Mouse (Mus musculus) kidney, postnatal 4 days (tissue): ENCODE measurements around the gene Gm10837.

Experiments
- DNase-seq, 2 experiments: peaks; one replicate each; pipeline ENCODE4 v3.0.0; 2021; ENCODE audit warnings: mixed read lengths in 2 of 2

Gm10837 gene

GRCm38 (mm10) chr14:122464763-122465741 lies 25.3 kb upstream of the Gm10837 start, which contains the start of gene Zic5:
Zic5 (minus strand) TSS chr14:122465677.
- DNase-seq: peak in 1 of 2 experiments; percentile 38

- no peak for DNase-seq
Measured at GRCm38 (mm10) chr14:122465931-122466490, 24.4 kb upstream of the Gm10837 start.

DNA sequence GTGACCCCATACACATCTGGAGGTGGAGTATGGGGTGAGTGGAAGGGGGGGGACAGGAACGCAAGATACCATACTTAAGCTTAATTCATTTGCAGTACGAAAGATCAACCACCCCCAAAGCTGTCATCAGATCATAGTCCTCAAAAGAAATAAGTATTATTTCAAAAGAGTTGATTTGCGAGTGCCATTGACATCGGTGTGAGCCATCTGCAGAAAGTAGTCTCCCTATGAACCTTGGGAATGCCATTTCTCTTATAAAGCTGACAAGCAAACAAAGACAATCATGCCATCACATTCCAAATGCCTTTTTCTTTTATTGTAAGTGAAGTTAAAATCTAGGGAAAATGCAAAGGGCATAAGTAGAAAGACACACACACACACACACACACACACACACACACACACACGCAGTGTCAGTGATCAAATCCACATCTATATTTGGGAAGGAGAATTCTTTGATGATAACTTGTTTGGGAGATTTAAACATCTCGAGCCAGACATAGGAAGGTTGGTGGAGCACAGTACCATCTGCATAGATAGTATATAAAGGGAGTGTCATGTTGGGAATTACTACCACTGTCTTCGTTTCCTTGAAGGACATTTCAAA lies 23.5 kb upstream of the Gm10837 start:
- no peak for DNase-seq

- peak in 1 of 2 experiments; percentile 10 for DNase-seq
Measured at GRCm38 (mm10) chr14:122467926-122468841, 22.2 kb upstream of the Gm10837 start.

DNA sequence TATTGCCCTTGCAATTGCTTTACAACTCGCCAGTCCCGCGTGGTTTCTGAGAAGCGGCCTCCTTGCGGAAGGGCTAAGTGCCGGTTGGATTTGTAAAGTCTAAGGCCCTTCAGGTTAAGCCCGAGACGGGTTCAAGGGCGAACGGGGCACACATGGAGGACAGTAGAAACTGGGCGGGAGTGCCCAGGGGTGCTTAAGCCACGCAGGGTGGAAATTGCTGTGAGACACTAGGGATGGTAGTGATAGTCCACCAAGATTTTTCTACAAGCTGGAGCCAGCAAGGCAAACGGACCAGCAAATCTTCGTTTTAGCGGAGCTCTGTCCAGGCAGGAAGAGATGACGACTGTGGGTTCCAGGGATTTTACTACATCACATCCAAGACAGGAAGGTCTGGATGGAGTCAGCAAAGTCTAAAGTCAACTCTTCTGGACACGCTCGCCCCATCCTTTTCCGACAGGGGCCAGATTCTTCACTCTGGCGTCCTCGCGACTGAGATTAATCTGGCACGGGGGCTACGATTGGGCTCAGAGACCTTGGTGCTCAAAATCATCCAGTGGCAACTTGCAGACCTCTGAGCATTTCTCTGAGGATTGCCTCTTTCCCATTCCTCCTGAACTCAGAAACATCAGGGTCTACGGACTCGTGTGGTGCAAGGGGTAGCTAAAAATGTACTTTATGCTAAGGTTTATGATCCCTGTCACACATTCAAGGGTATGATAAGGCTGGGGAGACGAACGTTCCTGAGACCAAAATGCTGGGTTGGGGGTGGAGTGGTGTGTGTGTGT lies 21.2 kb upstream of the Gm10837 start:
- DNase-seq: peak; percentile 20 to 42

DNA sequence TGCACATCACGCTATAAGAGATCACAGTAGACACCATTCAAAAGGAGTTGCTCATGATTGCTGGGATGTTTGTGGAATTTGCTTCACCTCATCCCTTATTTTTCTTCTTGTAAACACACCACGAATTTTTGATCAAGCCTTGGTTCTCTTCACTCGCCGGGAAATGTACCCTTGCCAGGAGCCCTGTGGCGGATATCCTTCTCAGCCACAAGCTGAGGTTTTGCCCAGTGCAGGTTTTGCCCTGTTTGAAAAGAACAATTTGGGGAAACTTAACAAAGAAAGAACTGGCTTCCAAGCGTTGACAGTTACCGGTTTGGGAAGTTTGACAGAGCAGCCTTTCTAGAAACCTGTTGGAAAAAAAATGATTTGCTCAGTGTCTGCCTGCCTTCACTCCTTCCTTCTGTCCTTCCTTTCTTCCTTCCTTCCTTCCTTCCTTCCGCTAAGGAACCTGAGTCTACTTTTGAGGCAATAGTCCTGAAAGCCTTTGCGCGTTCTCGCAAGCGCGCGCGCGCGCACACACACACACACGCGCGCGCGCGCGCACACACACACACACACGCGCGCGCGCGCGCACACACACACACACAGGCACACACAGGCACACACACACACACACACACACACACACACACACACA lies 18.8 kb upstream of the Gm10837 start:
- no peak for DNase-seq

- DNase-seq: peak in 1 of 2 experiments; percentile 15
Measured at GRCm38 (mm10) chr14:122472161-122472560, 18.2 kb upstream of the Gm10837 start.

DNA sequence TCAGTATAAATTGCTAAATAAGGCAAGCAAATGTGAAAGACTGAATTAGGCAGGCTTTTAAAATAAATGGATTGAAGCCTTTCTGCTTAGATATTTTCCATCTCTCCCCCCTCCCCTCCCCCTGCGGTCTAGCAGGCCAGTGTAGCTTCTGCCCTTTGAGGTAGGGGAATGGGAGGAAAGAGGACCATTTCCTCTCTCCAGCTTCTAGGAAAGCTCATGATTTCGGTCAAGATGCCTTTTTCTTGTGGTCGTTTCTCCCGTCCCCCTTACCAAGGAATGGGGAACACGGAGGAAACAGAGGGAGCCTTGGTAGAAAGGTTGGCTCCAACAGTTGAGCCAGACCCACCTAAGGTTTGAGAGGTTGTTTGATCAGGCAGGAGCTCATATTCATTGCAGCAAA lies 17.7 kb upstream of the Gm10837 start:
- DNase-seq: no peak

GRCm38 (mm10) chr14:122473211-122473751 lies 17.1 kb upstream of the Gm10837 start:
- peak in 1 of 2 experiments; percentile 2 for DNase-seq

DNA sequence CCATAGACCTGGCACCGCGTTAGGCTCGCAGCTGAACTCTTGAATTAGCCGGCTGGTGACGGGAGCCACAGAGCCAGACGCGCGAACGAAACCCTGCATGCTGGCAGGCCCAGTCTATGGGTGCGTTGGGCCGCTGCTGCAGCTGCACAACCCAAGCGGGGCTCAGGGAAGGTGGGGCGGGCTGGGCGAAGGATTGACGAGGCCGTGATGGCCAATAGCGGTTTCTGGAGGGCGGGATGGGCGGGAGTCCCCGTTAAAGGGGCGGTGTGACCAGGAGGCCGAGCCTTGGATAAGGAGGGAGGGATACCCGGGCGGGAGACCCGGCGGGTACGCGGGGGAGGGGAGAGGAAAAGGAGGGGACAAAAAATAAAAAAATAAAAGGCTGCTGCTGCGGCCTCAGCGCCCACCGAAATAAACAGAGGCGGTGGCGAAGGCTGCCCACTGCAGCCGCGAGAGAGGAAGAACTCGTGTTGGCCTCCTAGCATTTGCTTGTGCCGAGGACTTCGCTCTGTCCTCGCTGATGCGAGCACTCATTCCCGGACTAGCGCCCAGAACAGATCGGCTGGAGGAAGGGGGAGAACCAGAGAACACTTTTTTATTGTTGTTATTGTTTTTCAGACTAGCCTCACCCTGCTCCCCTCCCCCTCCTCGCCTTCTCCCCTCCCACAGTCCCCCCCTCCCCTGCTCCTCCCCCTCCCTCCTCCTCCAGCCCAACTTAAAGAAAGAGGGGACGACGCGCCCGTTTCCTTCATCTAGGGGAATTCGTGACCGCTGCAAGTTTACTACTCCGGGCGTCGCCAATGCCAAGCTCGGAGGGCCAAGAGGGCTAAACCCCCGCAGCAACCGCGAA lies 16.1 kb upstream of the Gm10837 start:
- DNase-seq: peak; percentile 31 to 56

- peak; percentile 39 to 62 for DNase-seq
Measured at GRCm38 (mm10) chr14:122474891-122475556, 15.4 kb upstream of the Gm10837 start, which contains the start of gene Zic2. Zic2 (plus strand) TSS chr14:122475435.

DNA sequence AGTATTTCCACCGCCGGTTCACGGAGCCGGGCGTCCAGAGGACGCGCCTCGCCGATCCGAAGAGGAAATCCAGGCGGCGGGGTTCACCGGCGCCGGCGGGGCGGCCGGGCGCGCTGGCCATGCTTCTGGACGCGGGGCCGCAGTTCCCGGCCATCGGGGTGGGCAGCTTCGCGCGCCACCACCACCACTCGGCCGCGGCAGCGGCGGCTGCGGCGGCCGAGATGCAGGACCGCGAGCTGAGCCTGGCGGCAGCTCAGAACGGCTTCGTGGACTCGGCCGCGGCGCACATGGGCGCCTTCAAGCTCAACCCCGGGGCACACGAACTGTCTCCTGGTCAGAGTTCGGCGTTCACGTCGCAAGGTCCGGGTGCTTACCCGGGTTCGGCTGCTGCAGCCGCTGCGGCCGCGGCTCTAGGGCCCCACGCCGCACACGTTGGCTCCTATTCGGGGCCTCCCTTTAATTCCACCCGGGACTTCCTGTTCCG lies 14.8 kb upstream of the Gm10837 start:
- peak; percentile 44 to 57 for DNase-seq

DNA sequence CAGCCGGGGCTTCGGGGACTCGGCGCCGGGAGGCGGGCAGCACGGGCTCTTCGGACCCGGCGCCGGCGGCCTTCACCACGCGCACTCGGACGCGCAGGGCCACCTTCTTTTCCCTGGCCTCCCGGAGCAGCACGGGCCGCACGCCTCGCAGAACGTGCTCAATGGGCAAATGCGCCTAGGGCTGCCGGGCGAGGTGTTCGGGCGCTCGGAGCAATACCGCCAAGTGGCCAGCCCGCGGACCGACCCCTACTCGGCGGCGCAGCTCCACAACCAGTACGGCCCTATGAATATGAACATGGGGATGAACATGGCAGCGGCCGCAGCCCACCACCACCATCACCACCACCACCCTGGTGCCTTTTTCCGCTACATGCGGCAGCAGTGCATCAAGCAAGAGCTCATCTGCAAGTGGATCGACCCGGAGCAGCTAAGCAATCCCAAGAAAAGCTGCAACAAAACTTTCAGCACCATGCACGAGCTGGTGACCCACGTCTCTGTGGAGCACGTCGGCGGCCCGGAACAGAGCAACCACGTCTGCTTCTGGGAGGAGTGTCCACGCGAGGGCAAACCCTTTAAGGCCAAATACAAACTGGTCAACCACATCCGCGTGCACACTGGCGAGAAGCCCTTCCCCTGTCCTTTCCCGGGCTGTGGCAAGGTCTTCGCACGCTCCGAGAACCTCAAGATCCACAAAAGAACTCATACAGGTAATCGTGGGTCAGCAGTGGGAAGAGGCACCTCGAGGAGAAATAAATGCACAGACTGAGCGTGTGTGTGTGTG lies 14.2 kb upstream of the Gm10837 start:
- peak; percentile 37 to 60 for DNase-seq

DNA sequence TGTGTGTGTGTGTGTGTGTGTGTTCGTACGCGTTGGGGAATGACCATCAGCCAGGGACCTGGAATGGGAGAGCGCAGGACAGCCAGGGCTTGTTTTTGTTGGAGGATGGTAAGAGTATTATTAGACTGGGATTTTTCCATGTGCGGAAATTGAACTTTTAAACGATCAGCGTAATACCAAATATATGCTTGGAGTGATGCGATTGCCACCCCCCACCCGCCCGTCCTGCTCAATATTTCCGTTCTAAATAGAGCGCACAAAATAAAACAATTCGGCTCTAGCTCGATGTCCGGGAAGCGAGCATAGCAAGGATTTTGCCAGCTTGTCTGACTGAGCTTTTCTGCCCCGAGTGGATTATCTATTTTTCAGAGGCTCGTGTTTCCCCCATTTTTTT lies 13.6 kb upstream of the Gm10837 start:
- DNase-seq: no peak

DNA sequence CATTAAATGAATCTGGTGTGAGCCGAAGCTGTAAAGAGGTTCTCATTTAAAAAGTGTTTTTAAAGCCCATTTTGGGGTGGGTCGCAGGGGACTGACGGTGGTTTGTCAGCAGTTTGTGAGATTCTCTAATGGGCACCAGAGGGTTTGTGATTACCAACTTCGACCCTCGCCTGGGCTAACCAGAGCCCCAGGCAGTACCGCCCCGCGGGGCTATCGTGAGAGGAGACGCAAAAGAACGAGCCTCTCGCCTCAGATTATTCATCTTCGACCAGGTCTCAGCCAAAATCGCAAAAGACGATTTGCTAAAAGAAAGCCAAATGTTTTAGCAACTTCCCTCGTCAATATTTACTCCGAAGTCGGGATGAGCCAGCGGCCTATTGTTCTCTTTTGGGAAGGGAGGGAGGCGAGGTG lies 13.1 kb upstream of the Gm10837 start:
- DNase-seq: peak in 1 of 2 experiments; percentile 11

DNA sequence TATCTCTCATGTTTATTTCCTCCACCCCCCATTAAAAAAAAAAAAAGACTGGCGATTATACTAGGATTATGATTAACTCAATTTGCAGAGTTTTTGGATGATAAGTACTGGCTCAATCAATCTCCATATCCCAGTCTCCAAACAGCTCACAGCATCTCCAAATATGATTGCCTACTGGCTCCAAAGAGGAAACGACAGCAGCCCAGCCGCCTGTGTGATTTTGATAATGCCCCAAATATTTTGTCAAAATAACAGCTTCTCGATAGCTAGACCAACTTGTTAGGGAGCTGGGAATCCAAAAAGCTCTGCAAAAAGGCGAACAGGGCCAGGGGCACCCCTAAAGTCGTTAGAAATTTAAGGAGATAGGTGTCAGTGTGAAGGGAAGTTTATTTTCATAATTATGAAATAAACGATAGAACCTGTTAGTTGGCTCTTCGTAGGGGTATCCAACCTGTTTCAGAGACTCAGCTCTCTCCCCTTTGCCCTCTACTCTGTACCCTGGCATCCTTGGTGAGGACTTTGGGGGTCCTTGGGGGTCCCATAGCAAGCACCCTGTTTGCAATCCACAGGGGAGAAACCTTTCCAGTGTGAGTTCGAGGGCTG lies 12.3 kb upstream of the Gm10837 start:
- peak in 1 of 2 experiments; percentile 5 for DNase-seq

DNA sequence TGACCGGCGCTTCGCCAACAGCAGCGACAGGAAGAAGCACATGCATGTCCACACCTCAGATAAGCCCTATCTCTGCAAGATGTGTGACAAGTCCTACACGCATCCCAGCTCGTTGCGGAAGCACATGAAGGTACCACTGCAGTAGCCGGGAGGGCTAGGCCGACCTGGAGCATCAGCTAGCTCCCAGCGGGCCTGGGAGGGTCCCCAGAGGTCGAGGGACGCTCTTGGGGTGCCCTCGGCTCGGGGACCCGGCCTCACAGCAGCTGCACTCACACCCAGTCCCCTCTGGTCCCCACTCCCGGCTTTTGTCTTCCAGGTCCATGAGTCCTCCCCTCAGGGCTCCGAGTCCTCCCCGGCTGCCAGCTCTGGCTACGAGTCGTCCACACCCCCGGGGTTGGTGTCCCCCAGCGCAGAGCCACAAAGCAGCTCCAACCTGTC lies 11.8 kb upstream of the Gm10837 start:
- peak in 1 of 2 experiments; percentile 24 for DNase-seq
